Mouse (Mus musculus): ENCODE results near the gene Emilin1. TPM values are rescaled to one million over a fixed set of nuclear protein-coding genes. Genes with fewer than 3 reads are reported as not detected.

Emilin1 gene
- polyA plus RNA-seq, 1 experiment from 2014 or later, result 30.7 TPM

- H3K4me1 ChIP-seq (replicated peaks), result peaks cover 57% of the 10 kb centered on the region
- H3K27ac ChIP-seq (replicated peaks), result peak overlapping the region; percentile 87; the same call in 1 of the 2 replicates
- H3K4me3 ChIP-seq, result no peak overlapping the region
- H3K4me2 ChIP-seq, result no peak overlapping the region
- 40% methylated on average over 7 of the region's 7 CpGs for WGBS
- H3K27me3 ChIP-seq, result no peaks in the 10 kb centered on the region
- H3K9me3 ChIP-seq, result no peaks in the 10 kb centered on the region
- ATAC-seq (ENCODE audit: low read depth), result no peak
- H3K9ac ChIP-seq, result 0 out of 2 replicates have a peak overlapping the region, but pooled peaks have one; percentile 22
- H3K36me3 ChIP-seq, result peaks cover 20% of the 10 kb centered on the region
Measured at GRCm38 (mm10) chr5:30909300-30909659, 3.9 kb upstream of the Emilin1 start.

GRCm38 (mm10) chr5:30909863-30910262 is 3.3 kb upstream of the Emilin1 start:
- H3K4me1 ChIP-seq (replicated peaks), result peaks cover 62% of the 10 kb centered on the region
- no peak overlapping the region for H3K9ac ChIP-seq
- peaks cover 14% of the 10 kb centered on the region for H3K36me3 ChIP-seq
- H3K27ac ChIP-seq (replicated peaks), result no peak overlapping the region
- ATAC-seq (ENCODE audit: low read depth), result no peak
- no peak overlapping the region for H3K4me2 ChIP-seq
- no peaks in the 10 kb centered on the region for H3K27me3 ChIP-seq
- no peak overlapping the region for H3K4me3 ChIP-seq
- WGBS, result 83% methylated on average over 7 of the region's 7 CpGs
- no peaks in the 10 kb centered on the region for H3K9me3 ChIP-seq

- H3K4me1 ChIP-seq (replicated peaks), result peaks cover 65% of the 10 kb centered on the region
- ATAC-seq (ENCODE audit: low read depth), result no peak
Measured at GRCm38 (mm10) chr5:30910481-30910880, 2.7 kb upstream of the Emilin1 start.

GRCm38 (mm10) chr5:30912156-30912555 is 1.0 kb upstream of the Emilin1 start:
- H3K4me1 ChIP-seq (replicated peaks), result peaks cover 57% of the 10 kb centered on the region
- H3K27me3 ChIP-seq, result no peaks in the 10 kb centered on the region
- no peak overlapping the region for H3K4me3 ChIP-seq
- ATAC-seq (ENCODE audit: low read depth), result no peak
- 61% methylated on average over 5 of the region's 5 CpGs for WGBS
- no peaks in the 10 kb centered on the region for H3K9me3 ChIP-seq
- H3K27ac ChIP-seq (replicated peaks), result peak overlapping the region; percentile 83
- no peaks in the 10 kb centered on the region for H3K36me3 ChIP-seq
- H3K4me2 ChIP-seq, result no peak overlapping the region
- H3K9ac ChIP-seq, result no peak overlapping the region

More at GRCm38 (mm10) chr5:30910481-30910880, 2.7 kb upstream of the Emilin1 start:
- Histone ChIP-seq H3K36me3 (peaks cover 8% of the 10 kb centered on the region), H3K27ac (replicated peaks) (no peak overlapping the region), H3K4me3 (no peak overlapping the region), H3K27me3 (no peaks in the 10 kb centered on the region), H3K9me3 (no peaks in the 10 kb centered on the region), H3K4me2 (no peak overlapping the region), H3K9ac (no peak overlapping the region)

GRCm38 (mm10) chr5:30914101-30914635 is 966 bp downstream of the Emilin1 start:
- H3K9ac ChIP-seq, result peak overlapping the region; percentile 63
- WGBS, result 77% methylated on average over 7 of the region's 7 CpGs
- no peak for ATAC-seq (ENCODE audit: low read depth)

GRCm38 (mm10) chr5:30914849-30915248 is 1.6 kb downstream of the Emilin1 start:
- H3K4me2 ChIP-seq, result peak overlapping the region; percentile 46
- ATAC-seq (ENCODE audit: low read depth), result no peak
- WGBS, result 72% methylated on average over 6 of the region's 6 CpGs
- peak overlapping the region; percentile 63; the same call in 1 of the 2 replicates for H3K9ac ChIP-seq
- H3K27me3 ChIP-seq, result no peaks in the 10 kb centered on the region
- no peaks in the 10 kb centered on the region for H3K9me3 ChIP-seq
- peaks cover 44% of the 10 kb centered on the region for H3K4me1 ChIP-seq (replicated peaks)
- peak overlapping the region; percentile 35 for H3K4me3 ChIP-seq
- no peaks in the 10 kb centered on the region for H3K36me3 ChIP-seq
- no peak overlapping the region for H3K27ac ChIP-seq (replicated peaks)

More at GRCm38 (mm10) chr5:30914101-30914635, 966 bp downstream of the Emilin1 start:
- Histone ChIP-seq H3K36me3 (no peaks in the 10 kb centered on the region), H3K27ac (replicated peaks) (peak overlapping the region; percentile 83), H3K4me1 (replicated peaks) (peaks cover 43% of the 10 kb centered on the region), H3K4me2 (peak overlapping the region; percentile 46), H3K27me3 (no peaks in the 10 kb centered on the region), H3K4me3 (peak overlapping the region; percentile 35), H3K9me3 (no peaks in the 10 kb centered on the region)

GRCm38 (mm10) chr5:30915456-30915855 is 2.3 kb downstream of the Emilin1 start:
- H3K9me3 ChIP-seq, result no peaks in the 10 kb centered on the region
- no peaks in the 10 kb centered on the region for H3K27me3 ChIP-seq
- 70% methylated on average over 9 of the region's 9 CpGs for WGBS
- H3K4me3 ChIP-seq, result peak overlapping the region; percentile 35; the same call in 1 of the 2 replicates
- peak overlapping the region; percentile 46 for H3K4me2 ChIP-seq
- H3K4me1 ChIP-seq (replicated peaks), result peaks cover 51% of the 10 kb centered on the region
- H3K9ac ChIP-seq, result peak overlapping the region; percentile 46; the same call in 1 of the 2 replicates
- ATAC-seq (ENCODE audit: low read depth), result peak; percentile 47
- no peaks in the 10 kb centered on the region for H3K36me3 ChIP-seq
- H3K27ac ChIP-seq (replicated peaks), result 0 out of 2 replicates have a peak overlapping the region, but pooled peaks have one; percentile 34

- H3K36me3 ChIP-seq, result no peaks in the 10 kb centered on the region
- WGBS, result 6% methylated on average over 7 of the region's 7 CpGs
- H3K4me3 ChIP-seq, result 0 out of 2 replicates have a peak overlapping the region, but pooled peaks have one; percentile 13
- H3K9ac ChIP-seq, result no peak overlapping the region; the same call in 1 of the 2 replicates
- no peaks in the 10 kb centered on the region for H3K27me3 ChIP-seq
- H3K9me3 ChIP-seq, result no peaks in the 10 kb centered on the region
- peak; percentile 84 for ATAC-seq (ENCODE audit: low read depth)
- peak overlapping the region; percentile 46 for H3K4me2 ChIP-seq
- H3K27ac ChIP-seq (replicated peaks), result peak overlapping the region; percentile 59
- peaks cover 56% of the 10 kb centered on the region for H3K4me1 ChIP-seq (replicated peaks)
Measured at GRCm38 (mm10) chr5:30915974-30916433, 2.8 kb downstream of the Emilin1 start.

- H3K4me1 ChIP-seq (replicated peaks), result peaks cover 61% of the 10 kb centered on the region
- 95% methylated on average over 9 of the region's 9 CpGs for WGBS
- no peak overlapping the region; the same call in 1 of the 2 replicates for H3K9ac ChIP-seq
- H3K27ac ChIP-seq (replicated peaks), result no peak overlapping the region
- H3K4me3 ChIP-seq, result no peak overlapping the region
- no peak for ATAC-seq (ENCODE audit: low read depth)
- H3K4me2 ChIP-seq, result no peak overlapping the region
- H3K27me3 ChIP-seq, result no peaks in the 10 kb centered on the region
- no peaks in the 10 kb centered on the region for H3K9me3 ChIP-seq
- H3K36me3 ChIP-seq, result no peaks in the 10 kb centered on the region
Measured at GRCm38 (mm10) chr5:30916841-30917240, 3.6 kb downstream of the Emilin1 start.

GRCm38 (mm10) chr5:30917348-30917747 is 4.1 kb downstream of the Emilin1 start:
- 88% methylated on average over 11 of the region's 11 CpGs for WGBS
- no peak overlapping the region for H3K27ac ChIP-seq (replicated peaks)
- no peak overlapping the region for H3K4me2 ChIP-seq
- H3K4me3 ChIP-seq, result no peak overlapping the region
- no peak overlapping the region for H3K9ac ChIP-seq
- peaks cover 62% of the 10 kb centered on the region for H3K4me1 ChIP-seq (replicated peaks)
- H3K27me3 ChIP-seq, result no peaks in the 10 kb centered on the region
- H3K36me3 ChIP-seq, result no peaks in the 10 kb centered on the region
- no peaks in the 10 kb centered on the region for H3K9me3 ChIP-seq
- ATAC-seq (ENCODE audit: low read depth), result no peak

GRCm38 (mm10) chr5:30917891-30918670 is 4.9 kb downstream of the Emilin1 start:
- Histone ChIP-seq H3K4me2 (no peak overlapping the region), H3K4me3 (no peak overlapping the region), H3K9ac (no peak overlapping the region), H3K36me3 (no peaks in the 10 kb centered on the region), H3K27me3 (0 out of 2 replicates have a peak, but pooled peaks cover 1% of the 10 kb centered on the region), H3K9me3 (no peaks in the 10 kb centered on the region), H3K27ac (replicated peaks) (no peak overlapping the region), H3K4me1 (replicated peaks) (peaks cover 59% of the 10 kb centered on the region)
- ATAC-seq (ENCODE audit: low read depth), result no peak
- WGBS, result 84% methylated on average over 31 of the region's 31 CpGs

- WGBS, result 77% methylated on average over 8 of the region's 8 CpGs
Measured at GRCm38 (mm10) chr5:30918691-30919090, 5.5 kb downstream of the Emilin1 start.

More at GRCm38 (mm10) chr5:30918691-30919090, 5.5 kb downstream of the Emilin1 start:
- Histone ChIP-seq H3K36me3 (no peaks in the 10 kb centered on the region), H3K9ac (no peak overlapping the region), H3K27ac (replicated peaks) (no peak overlapping the region), H3K9me3 (no peaks in the 10 kb centered on the region), H3K27me3 (0 out of 2 replicates have a peak, but pooled peaks cover 2% of the 10 kb centered on the region), H3K4me2 (no peak overlapping the region), H3K4me1 (replicated peaks) (peaks cover 53% of the 10 kb centered on the region), H3K4me3 (no peak overlapping the region)
- ATAC-seq (ENCODE audit: low read depth), result no peak
